Mouse (Mus musculus) retina, postnatal 7 days (tissue): Measurements from ENCODE around the gene Ipp.

ENCODE experiments used
- DNase-seq: peaks from one replicate; pipeline ENCODE4 v3.0.0-alpha.2; 2012; ENCODE audit warnings: low read depth, low spot score

The Ipp gene

GRCm38 (mm10) chr4:116507425-116508218 is at the start of gene Ipp:
TSS of gene Ipp (plus strand) at chr4:116507549.
- peak; percentile 89 for DNase-seq

- DNase-seq = no peak
Measured at GRCm38 (mm10) chr4:116461943-116462342, 45.4 kb upstream of the Ipp start.

DNA sequence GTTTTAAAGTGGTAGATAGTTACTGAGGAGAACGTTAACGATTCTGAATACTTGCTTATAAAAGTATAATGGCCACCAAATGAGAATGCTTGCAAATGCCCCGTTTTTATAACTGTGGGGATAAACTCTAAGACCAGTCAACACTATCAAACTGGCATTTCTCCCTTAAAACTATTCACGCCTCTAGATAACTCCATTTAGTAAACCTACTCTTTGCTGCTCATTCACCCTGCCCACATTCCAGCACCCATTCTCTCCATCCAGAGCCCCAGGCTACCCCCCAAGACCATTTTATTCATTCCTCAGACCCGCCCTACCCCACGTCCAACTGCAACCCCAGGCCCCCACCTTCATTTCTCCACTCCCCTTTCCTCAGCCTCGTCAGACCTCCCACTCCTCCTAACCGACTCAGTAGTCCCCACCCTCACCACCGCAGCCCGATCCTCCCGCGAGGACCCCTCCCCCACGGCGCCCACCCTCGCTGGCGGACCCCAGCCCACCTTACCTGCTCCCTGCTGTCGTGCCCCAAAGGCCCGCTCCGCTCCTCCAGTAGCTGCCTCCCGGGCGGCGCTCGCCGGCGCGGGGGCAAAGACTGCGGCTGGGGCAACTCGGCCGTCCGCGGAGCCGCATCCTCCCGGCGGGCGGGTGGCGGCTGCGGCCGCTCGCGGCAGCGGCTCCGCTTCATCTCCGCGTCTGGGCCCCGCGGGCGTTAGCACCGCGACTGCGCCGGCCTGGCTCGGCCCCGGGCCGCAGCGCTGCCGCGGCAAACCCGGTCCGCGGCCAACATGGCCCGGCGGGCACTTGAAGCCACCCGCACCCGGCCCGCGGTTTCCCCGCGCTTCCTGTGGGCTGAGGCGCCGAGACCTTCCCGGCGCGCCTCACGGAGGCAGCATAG is 43.9 kb upstream of the Ipp start:
- no peak for DNase-seq

DNA sequence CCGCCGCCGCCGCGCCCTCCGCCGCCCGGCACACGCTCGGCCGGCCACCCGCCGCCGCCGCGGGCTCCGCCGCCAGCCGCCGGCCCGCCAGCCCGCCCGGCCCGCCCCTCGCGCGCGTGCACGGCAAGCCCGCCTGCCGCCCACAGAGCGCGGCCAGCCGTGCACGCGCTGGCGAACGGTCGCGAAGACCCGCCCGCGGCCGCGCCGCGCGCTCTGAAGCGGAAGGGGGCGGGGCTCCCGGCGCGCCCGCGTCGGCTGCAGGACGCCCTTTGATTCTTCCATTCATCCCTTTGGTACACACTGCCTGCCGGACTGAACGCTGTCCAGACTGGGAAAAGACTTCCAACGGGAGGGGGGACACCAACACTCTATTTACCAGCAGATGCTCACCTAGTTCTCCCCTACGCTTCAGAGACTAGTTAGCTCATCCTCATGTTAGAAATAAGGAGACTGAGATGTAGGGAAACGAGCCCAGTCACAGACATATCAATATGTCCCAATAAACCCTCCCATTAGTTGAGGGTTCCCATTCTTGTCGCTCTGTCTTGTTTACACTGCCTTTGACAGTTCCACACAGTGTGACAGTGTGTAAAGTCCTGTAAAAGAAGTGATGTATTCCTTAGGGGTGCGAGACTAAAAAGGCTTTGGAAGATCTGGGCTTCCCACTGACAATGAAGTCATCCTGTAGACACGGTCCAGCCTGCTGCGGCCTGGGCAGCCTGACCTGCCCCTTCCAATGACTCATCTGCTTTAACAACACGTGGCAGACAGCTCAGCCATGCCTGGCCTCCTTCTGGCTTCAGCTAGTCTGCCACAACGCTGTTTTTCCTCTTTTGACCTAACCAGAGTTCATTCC is 43.0 kb upstream of the Ipp start, which contains the start of gene Mast2:
TSS of gene Mast2 (minus strand) at position 58 of the 856 bp plus-strand sequence.
- DNase-seq = peak; percentile 83

DNA sequence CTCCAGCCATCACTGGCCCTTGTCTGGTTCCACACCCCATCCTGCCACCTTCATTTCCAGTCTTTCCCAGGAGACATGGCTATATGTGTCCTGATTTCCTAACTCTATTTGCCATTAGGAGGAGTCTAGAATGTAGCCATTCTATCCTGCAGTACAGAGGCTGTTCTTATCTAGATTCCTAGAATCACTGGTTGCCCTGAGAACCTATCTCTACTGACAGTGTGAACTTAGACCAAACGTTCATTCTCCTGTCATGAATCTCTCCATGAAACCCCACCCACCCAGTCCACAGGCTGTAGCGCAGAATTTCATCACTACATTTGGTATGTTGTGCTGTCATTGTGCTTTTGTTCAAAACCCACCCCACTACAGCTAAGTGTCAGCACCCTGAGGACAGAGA is 26.0 kb upstream of the Ipp start:
- no peak for DNase-seq

DNA sequence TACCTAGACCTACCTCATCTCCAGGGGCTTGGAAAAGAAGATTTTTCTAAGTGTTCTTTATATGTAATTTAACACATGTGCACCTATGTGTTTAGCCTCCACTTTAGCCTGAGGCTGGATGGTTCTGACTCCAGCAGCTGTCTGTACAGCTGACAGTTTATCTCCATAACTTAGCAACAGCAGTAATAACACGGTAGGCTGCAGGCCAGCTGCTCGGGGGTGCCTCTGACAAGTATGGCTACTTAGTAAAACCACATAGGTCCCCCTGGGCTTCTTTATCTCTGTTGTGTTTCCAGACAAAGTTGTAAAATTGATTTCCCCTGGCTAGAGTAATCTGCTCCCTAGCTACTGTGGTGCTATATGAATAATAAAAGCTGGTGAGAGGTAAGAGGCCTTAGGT is 23.9 kb upstream of the Ipp start:
- DNase-seq = no peak

- DNase-seq = no peak
Measured at GRCm38 (mm10) chr4:116491119-116491536, 16.2 kb upstream of the Ipp start.

DNA sequence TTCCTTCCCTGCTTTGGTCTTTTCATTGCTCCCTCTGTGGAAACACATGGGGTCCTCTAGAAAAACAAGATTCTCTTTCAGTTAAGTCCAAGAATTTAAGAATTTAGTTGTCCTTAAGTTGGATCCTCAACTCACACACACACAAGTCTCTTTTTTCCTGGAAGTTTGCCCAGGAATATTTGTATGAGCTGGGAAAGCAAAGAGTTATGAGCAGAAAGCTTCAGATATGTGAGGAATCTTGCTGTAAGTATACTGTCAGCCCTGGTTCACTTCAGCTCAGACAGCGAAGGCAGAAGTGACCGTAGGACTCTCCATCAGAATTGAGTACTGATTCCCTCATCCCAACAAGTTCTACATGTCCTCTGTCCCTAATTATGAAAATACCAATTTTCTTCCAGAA is 15.5 kb upstream of the Ipp start:
- DNase-seq = no peak

GRCm38 (mm10) chr4:116492460-116492859 is 14.9 kb upstream of the Ipp start:
- DNase-seq = no peak

- DNase-seq = no peak
Measured at GRCm38 (mm10) chr4:116493646-116494045, 13.7 kb upstream of the Ipp start.

DNA sequence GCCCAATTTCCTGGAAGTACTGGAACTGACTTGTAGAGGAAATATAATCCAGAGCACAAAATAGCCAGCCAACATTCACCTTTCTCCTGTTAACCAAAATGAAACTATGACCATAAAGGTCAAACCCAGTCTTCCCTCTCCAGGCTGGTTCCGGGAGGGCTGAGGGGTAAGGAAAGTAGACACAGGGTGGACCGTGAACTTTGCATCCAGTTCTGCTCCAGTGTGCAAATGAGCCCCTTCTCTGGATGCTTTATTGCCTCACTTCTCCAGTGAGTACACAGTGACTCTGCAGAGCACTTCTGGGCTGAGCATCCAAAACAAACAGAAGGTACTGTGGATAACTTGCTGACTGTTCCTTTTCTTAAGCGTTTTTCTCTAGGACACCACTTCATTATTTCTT is 7.4 kb upstream of the Ipp start:
- no peak for DNase-seq

GRCm38 (mm10) chr4:116506886-116507424 is 394 bp upstream of the Ipp start:
- DNase-seq = no peak

DNA sequence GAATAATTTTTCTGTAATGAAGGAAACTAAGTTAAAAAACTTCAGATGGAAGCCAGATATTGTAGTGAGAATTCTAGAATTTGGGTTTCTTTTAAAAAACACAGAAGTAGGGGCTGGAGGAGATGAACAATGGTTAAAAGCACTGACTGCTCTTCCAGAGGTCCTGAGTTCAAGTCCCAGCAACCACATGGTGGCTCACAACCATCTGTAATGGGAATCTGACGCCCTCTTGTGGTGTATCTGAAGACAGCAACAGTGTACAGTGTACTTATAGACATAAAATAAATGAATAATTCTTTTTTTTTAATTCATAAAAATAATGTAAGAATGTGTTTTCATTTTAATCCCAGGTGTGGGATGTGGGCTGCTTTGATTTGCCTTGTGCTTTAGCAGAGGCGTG is 23.8 kb downstream of the Ipp start:
- DNase-seq = no peak

- DNase-seq = no peak
Measured at GRCm38 (mm10) chr4:116536351-116536750, 29.0 kb downstream of the Ipp start.

DNA sequence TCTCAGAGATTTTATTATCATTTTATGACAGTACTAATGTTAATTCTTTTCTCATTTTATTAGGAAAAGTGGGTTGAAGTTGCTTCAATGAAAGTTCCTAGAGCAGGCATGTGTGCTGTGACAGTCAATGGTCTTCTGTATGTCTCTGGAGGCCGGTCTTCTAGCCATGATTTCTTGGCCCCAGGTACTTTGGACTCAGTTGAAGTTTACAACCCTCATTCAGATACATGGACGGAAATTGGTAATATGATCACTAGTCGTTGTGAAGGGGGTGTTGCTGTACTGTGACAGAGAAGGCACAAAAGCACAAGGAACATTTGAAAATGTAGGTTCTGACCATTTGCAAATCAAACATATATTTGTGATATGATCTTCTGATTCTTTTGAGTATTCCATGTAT is 30.4 kb downstream of the Ipp start:
- no peak for DNase-seq

DNA sequence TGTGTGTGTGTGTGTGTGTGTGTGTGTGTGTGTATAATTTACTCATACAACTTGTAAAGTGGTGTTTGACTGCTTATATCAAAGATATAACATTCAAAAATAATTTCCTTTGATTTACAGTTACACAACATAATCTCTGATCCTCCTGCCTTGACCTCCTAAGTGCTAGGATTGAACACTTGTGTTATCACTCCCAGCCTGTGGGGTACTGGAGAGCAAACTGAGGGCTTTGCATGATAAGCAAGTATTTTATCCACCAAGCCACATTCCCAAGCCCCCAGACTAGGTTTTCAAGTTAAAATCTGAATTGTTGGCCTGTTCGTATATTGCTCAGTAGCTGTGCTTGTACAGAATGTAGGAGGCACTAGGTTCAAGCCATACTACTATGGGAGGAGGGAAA is 43.1 kb downstream of the Ipp start:
- DNase-seq = no peak

DNA sequence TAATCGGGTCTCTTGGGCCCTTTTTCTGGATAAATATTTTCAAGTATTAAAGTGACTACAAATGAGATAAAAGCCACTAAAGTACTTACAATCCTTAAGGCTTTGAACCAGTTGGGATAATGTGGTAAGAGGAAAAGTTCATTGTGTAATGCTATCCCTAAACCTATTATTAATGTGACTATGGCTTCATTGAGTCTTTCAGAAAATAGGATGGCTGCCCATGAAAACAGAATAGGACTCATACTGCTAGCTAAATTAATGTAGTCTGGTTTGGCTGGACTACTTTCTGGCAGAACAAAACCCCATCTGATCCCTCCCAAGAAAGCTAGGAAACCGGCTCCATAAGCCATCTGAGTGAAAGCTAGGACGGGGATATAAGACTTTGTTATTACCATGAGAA is 45.7 kb downstream of the Ipp start:
- no peak for DNase-seq

GRCm38 (mm10) chr4:116555413-116556300 is 48.3 kb downstream of the Ipp start, which contains the start of gene Tmem69:
TSS of gene Tmem69 (minus strand) at chr4:116555936.
- DNase-seq = peak; percentile 60

DNA sequence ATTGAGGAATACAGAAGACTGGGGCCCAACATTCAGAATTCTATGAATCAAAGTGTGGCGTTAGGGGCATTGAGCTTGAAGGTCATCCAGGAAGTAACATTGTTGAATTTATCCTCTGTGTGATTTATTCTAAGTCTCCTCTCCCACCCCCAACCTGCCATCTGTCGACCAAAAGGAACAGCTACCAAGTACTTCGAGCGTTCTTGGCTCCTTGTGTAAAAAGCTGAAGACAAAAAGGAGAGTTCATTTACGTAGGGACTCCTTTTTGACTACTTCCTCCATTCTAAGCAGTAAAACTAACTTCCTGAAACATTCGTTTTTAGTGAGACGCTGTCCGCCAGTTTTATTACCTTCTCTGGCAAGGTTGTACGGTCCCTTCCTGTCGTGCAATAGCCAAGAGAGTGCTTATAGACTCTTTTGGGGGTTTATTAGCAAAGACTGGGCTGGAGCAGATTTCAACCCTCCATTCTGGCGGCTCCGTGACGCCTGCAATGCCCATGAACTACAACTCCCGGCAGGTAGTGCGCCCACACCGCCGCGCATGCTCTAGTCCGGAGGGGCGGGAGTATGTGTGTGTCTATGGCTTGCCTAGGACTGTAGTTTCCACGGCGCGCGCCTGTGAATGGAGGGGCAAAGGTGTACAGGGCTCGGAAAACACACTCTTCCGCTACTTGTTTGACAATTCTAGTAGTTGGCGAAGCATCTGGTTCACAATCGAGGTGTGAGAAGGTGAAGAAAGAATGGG is 49.4 kb downstream of the Ipp start:
- peak; percentile 89 for DNase-seq
